Mouse (Mus musculus) liver, embryonic 15.5 days (tissue): ENCODE data around the gene Wdr83. TPM values are rescaled to one million over a fixed set of nuclear protein-coding genes. Genes with fewer than 3 reads are reported as not detected.

Source experiments
- ATAC-seq: fragments of 200-750 bp; cut with Nextera tagmentation; 2 replicates; pipeline ENCODE4 v1.8.0; 2017; ENCODE audit warnings: moderate number of reproducible peaks, mild to moderate bottlenecking, moderate library complexity; ENCODE audit not compliant: insufficient read depth
- H3K27ac ChIP-seq: fragments of 300-500 bp; sonication (generic); replicated peaks from 2 replicates; pipeline ENCODE4 v1.5.1; 2015; ENCODE audit warnings: mild to moderate bottlenecking, inconsistent platforms
- H3K27me3 ChIP-seq: fragments of 300-500 bp; sonication (generic); 2 replicates; pipeline ENCODE4 v1.6.1; 2015; ENCODE audit warnings: mild to moderate bottlenecking, inconsistent platforms
- H3K36me3 ChIP-seq: fragments of 300-500 bp; sonication (generic); replicated peaks from 2 replicates; pipeline ENCODE4 v1.6.1; 2015; ENCODE audit warnings: moderate library complexity, mild to moderate bottlenecking, inconsistent platforms
- H3K4me1 ChIP-seq: fragments of 300-500 bp; sonication (generic); replicated peaks from 2 replicates; pipeline ENCODE4 v1.6.1; 2015; ENCODE audit warnings: inconsistent platforms
- H3K4me2 ChIP-seq: fragments of 300-500 bp; sonication (generic); 2 replicates; pipeline ENCODE4 v1.6.1; 2015; ENCODE audit warnings: moderate library complexity, mild to moderate bottlenecking, inconsistent platforms
- H3K4me3 ChIP-seq: fragments of 300-500 bp; sonication (generic); replicated peaks from 2 replicates; pipeline ENCODE4 v1.5.1; 2015; ENCODE audit warnings: mild to moderate bottlenecking, inconsistent platforms
- H3K9ac ChIP-seq: fragments of 300-500 bp; sonication (generic); 2 replicates; pipeline ENCODE4 v1.6.1; 2015; ENCODE audit warnings: moderate library complexity, mild to moderate bottlenecking, inconsistent platforms
- H3K9me3 ChIP-seq: fragments of 300-500 bp; sonication (generic); replicated peaks from 2 replicates; pipeline ENCODE4 v1.6.1; 2016; ENCODE audit warnings: inconsistent platforms
- WGBS: fragments of 180-500 bp; shearing (Covaris S2); methylation state at CpG from one replicate; pipeline ENCODE4 v1.1.7; 2015; ENCODE audit warnings: mixed read lengths; ENCODE audit not compliant: insufficient replicate concordance; 5-methylcytosine and 5-hydroxymethylcytosine counted together
- polyA plus RNA-seq: library from polyadenylated mRNA; unstranded; fragments of >200 nt; fragmentation: Nextera tagmentation; extraction: Ambion mirVana; gene quantifications from 2 replicates; pipeline ENCODE4 v1.2.1, GENCODE M21; 2015

Gene Wdr83
- polyA plus RNA-seq, 1 experiment from 2014 or later, result 21.6 TPM

DNA sequence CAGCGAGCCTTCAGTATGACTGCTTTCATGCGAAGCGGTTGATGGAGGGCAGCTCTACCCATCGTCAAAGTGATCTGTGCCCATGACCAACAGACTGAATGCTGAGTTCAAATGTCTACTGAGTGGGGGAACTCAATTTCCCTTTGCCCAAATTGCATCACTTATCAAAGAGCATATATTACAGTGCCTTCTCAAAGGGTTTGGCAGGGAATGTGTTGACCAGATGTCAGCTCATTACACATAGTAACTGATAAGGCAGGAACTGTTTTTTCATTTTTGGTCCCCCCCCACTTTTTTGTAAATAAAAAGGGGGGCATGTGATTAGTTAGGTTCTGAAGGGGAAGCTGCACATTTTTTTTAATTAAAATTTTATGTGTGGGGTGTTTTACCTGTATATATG lies 18.5 kb downstream of the Wdr83 start:
- Histone ChIP-seq H3K4me1 (peaks cover 45% of the 10 kb centered on the region), H3K9ac (no peak overlapping the region), H3K4me3 (no peak overlapping the region), H3K27me3 (no peaks in the 10 kb centered on the region), H3K27ac (no peak overlapping the region), H3K36me3 (0 out of 2 replicates have a peak, but pooled peaks cover 1% of the 10 kb centered on the region), H3K9me3 (no peaks in the 10 kb centered on the region), H3K4me2 (no peak overlapping the region)
- 77% methylated on average over 4 of the region's 4 CpGs for WGBS
- ATAC-seq, result no peak

DNA sequence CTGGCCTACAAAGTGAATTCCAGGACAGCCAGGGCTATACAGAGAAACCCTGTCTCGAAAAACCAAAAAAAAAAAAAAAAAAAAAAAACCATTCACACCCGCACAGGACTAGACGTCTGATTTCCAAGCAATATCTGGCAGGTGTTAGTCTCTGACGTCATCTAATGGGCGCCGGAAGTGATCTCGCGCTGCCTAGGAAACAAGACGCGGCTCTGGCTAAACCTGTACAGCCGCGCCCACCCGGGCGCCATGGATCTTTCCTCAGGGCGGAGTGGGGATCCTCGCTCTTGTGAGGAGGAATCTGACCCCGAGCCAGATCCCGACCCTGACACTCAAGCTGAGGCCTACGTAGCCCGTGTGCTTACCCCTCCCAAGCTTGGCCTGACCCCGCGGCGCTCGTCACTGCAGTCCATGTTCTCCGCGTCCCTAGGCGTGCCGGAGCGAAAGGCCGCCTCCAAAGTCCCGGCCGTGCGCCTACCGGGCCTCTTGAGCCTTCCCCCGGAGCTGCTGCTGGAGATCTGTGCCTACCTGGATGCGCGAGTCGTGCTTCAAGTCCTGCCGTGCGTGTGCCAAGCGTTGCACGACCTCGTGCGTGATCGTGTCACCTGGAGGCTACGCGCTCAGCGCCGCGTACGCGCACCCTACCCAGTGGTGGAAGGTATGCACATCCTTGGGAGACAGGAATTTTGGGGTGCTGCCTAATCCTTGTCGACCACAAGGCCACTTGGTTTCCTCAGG lies 21.1 kb downstream of the Wdr83 start, which contains the start of gene Fbxw9:
Gene Fbxw9, plus strand, starts transcription at position 177 of the 738 bp plus-strand sequence.
- Histone ChIP-seq H3K27me3 (no peaks in the 10 kb centered on the region), H3K9me3 (no peaks in the 10 kb centered on the region), H3K36me3 (peaks cover 24% of the 10 kb centered on the region), H3K4me2 (peak within 1 kb of the TSS; percentile 94), H3K4me3 (peak within 1 kb of the TSS; percentile 71), H3K9ac (peak within 1 kb of the TSS; percentile 61), H3K27ac (no peak within 1 kb of the TSS), H3K4me1 (peaks cover 31% of the 10 kb centered on the region)
- peak; percentile 75 for ATAC-seq
- under 1% methylated on average over 53 of the region's 53 CpGs for WGBS

DNA sequence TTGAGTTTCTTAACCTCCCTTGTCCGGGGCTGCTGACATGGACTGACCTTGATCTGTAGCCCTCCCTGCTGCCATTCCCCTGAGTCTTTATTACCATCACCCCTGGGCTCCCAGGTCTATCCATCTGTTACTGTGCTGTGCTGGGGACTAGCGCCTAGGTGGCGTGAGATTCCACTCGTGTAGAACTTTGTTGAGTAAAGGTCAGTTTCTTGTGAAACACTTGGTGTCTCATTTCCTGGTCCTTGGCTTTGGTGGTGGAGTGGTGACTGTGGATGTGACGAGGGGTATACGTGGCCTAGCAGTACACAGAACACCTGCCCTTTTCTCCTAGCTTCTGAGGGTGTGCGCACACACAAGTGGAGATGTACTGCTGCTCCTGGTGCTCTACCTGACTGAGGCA lies 23.7 kb downstream of the Wdr83 start:
- H3K4me1 ChIP-seq, result peaks cover 23% of the 10 kb centered on the region
- no peak for ATAC-seq
- H3K4me2 ChIP-seq, result no peak overlapping the region
- no peak overlapping the region for H3K27ac ChIP-seq
- no peak overlapping the region for H3K4me3 ChIP-seq
- 77% methylated on average over 7 of the region's 7 CpGs for WGBS
- H3K9ac ChIP-seq, result no peak overlapping the region
- peaks cover 51% of the 10 kb centered on the region for H3K36me3 ChIP-seq
- no peaks in the 10 kb centered on the region for H3K27me3 ChIP-seq
- H3K9me3 ChIP-seq, result no peaks in the 10 kb centered on the region

DNA sequence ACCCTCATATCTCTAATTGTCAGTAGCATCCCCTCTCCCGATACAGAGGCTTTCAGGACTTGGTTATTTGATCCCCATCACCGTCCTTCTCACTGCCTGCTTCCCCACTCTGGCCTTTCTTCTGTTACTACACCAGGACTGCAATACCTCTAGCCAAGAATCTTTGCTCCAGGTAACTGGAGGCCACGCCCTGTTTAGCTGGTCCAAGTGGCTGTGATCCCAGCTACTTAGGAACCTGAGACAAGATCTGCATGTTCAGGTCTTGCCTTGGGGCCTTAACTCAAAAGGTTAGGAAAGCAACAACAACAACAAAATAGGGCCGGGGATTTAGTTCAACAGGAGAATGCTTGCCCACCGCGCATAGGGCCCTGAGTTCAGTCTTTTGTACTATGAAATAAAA lies 37.5 kb downstream of the Wdr83 start:
- no peaks in the 10 kb centered on the region for H3K9me3 ChIP-seq
- H3K36me3 ChIP-seq, result peaks cover 91% of the 10 kb centered on the region
- no peaks in the 10 kb centered on the region for H3K27me3 ChIP-seq
- H3K27ac ChIP-seq, result no peak overlapping the region
- peaks cover 28% of the 10 kb centered on the region for H3K4me1 ChIP-seq
- H3K4me3 ChIP-seq, result no peak overlapping the region
- no peak overlapping the region for H3K4me2 ChIP-seq
- no peak overlapping the region for H3K9ac ChIP-seq
- no peak for ATAC-seq
- 84% methylated on average over 6 of the region's 6 CpGs for WGBS

DNA sequence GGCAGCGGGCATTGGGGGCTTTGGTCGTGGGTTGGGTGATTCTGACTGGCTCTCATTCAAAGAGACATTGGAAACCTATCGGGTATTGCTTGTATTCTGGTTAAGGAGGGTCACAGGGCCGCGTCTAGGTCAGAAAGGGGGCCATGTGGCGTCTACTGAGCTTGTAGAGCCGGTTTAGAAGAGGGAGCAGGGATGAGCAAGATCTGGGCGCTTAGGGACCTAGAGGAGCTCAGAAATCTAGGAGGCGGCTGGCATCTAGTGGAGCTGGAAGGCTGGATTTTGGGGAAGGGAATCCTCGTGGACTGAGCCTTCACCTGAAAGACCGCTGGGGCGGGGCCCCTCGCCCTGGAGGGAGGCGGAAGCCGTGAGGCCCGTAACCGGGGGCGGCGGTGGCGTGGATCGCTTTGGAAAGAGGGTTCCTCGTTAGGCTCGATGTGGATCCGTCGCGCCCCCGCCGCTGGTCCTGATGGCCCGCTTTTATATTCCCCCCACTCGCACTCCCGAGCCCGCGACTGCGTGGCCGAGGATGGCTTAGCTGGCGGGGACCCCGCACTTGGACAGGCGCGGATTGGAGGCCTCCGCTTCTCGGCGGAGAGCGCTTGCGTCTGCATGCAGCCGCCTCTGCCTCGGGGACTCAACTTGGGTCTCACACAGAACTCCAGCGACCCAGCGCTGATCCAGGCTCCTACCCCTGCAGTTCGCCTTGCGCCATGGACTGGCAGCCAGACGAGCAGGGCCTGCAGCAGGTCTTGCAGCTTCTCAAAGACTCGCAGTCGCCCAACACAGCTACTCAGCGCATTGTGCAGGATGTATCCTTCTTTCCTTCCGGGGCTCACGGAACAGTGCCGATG lies 43.2 kb downstream of the Wdr83 start:
- ATAC-seq, result peak; percentile 38

DNA sequence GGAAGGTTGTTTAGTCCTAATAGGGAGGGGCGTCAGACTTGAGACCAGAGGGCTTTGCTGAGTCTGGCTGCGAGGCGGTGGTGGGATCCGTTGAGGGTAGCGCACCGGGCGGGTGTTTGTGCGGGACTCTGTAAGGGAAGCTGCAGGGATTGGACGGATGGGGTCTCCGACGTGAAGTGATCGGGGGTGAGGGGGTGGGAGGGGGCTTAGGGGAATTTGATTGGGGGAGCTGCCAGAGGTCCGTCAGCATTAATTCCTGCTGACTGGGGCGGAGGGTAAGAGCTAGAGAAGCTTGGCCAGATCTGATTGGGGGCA lies 43.8 kb downstream of the Wdr83 start:
- peak; percentile 19 for ATAC-seq
- no peaks in the 10 kb centered on the region for H3K9me3 ChIP-seq
- peaks cover 51% of the 10 kb centered on the region for H3K36me3 ChIP-seq
- H3K4me3 ChIP-seq, result peak overlapping the region; percentile 85
- H3K27ac ChIP-seq, result peak overlapping the region; percentile 98
- H3K9ac ChIP-seq, result peak overlapping the region; percentile 94
- peak overlapping the region; percentile 93 for H3K4me2 ChIP-seq
- under 1% methylated on average over 14 of the region's 14 CpGs for WGBS
- peaks cover 75% of the 10 kb centered on the region for H3K4me1 ChIP-seq
- no peaks in the 10 kb centered on the region for H3K27me3 ChIP-seq

More for the DNA sequence above, 43.2 kb downstream of the Wdr83 start:
- Histone ChIP-seq H3K27me3 (no peaks in the 10 kb centered on the region), H3K9me3 (no peaks in the 10 kb centered on the region), H3K36me3 (peaks cover 51% of the 10 kb centered on the region), H3K9ac (peak overlapping the region; percentile 94), H3K27ac (peak overlapping the region; percentile 98), H3K4me1 (peaks cover 71% of the 10 kb centered on the region), H3K4me3 (peak overlapping the region; percentile 85), H3K4me2 (peak overlapping the region; percentile 93)
- WGBS, result under 1% methylated on average over 57 of the region's 57 CpGs

DNA sequence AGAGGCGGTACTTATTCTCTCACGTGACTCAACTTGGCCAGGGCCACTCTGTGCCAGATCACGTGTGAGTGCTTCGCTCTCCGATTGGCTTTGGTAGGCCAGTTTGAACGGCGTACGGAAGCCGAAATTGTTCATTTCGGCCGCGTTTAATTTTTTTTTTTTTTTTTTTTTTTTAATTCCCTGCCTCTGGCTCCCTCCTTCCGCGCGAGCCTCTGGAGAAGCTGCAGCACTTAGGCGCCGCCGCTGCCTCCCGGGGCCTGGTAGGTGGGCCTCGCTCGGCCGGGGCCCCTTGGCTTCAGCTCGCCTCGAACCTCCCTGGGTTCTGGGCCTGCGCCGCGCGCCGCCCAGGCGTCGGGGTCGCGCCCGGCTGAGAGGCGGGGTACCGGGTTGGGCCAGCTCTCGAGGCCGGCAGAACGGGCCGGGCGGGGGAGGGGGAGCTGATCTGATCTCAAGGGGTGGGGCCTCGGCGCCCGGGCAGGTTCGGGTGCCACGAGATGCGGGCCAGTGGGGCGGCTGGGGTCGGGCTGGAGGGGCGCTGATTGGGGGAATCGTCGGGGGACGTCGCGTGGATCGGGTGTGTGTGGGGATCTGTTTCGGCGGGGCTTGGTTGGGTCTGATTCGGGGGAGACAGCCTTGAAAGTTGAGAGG lies 44.3 kb downstream of the Wdr83 start, which contains the start of gene Tnpo2:
Gene Tnpo2, plus strand, starts transcription at position 198 of the 648 bp plus-strand sequence.
- WGBS, result under 1% methylated on average over 59 of the region's 59 CpGs
- Histone ChIP-seq H3K4me3 (peak within 1 kb of the TSS; percentile 85), H3K4me1 (peaks cover 77% of the 10 kb centered on the region), H3K9me3 (no peaks in the 10 kb centered on the region), H3K36me3 (peaks cover 51% of the 10 kb centered on the region), H3K27me3 (no peaks in the 10 kb centered on the region), H3K9ac (peak within 1 kb of the TSS; percentile 94), H3K27ac (peak within 1 kb of the TSS; percentile 98), H3K4me2 (peak within 1 kb of the TSS; percentile 93)
- peak; percentile 84 for ATAC-seq

DNA sequence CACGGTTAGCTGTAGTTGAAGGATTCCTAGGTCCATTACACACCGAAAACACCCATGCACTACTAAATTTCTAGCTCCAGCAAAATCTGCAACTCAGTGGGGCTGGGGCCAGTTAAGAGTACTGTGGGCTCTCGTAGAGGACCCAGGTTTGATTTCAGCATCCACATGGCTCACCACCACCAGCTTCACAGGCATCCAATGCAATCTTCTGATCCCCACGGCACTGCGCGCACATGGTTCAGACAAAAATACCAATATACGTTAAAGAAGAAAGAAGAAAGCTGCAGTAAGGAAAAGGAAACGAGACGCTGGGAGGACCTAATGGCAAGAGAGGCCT lies 44.8 kb downstream of the Wdr83 start:
- H3K9ac ChIP-seq, result peak overlapping the region; percentile 75
- peak overlapping the region; percentile 87 for H3K27ac ChIP-seq
- H3K27me3 ChIP-seq, result no peaks in the 10 kb centered on the region
- H3K36me3 ChIP-seq, result peaks cover 51% of the 10 kb centered on the region
- WGBS, result under 1% methylated on average over 9 of the region's 9 CpGs
- no peaks in the 10 kb centered on the region for H3K9me3 ChIP-seq
- peak overlapping the region; percentile 85 for H3K4me3 ChIP-seq
- H3K4me1 ChIP-seq, result peaks cover 73% of the 10 kb centered on the region
- H3K4me2 ChIP-seq, result peak overlapping the region; percentile 93
- ATAC-seq, result peak; percentile 27

DNA sequence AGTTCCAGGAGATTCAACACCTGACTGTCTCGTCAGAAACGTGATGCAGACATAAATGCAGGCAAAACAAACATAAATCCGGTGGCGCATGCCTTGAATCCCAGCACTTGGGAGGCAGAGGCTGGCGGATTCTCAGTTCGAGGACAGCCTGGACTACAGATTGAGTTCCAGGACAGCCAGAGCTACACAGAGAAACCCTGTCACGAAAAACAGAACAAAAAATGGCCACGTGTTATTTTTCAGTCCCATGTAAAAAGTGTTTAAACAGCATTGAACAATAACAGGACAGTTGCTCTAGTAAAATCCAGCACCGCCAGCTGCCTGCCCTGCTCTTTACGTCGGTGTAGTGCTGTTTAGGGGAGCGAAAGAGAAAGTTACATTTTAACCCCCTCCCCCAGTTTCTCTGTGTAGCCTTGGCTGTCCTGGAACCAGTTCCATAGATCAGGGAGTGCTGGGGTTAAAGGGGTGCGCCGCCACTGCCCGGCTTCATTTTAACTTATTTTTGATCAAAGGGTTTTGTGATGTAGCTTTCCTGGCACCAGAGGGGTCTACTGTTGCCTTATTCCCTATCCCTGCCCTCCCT lies 45.3 kb downstream of the Wdr83 start:
- Histone ChIP-seq H3K4me2 (peak overlapping the region; percentile 93), H3K4me1 (peaks cover 68% of the 10 kb centered on the region), H3K4me3 (peak overlapping the region; percentile 85), H3K27ac (peak overlapping the region; percentile 87), H3K36me3 (peaks cover 51% of the 10 kb centered on the region), H3K27me3 (no peaks in the 10 kb centered on the region), H3K9ac (peak overlapping the region; percentile 75), H3K9me3 (no peaks in the 10 kb centered on the region)
- WGBS, result under 1% methylated on average over 15 of the region's 15 CpGs
- peak; percentile 9; the same call in 1 of the 2 replicates for ATAC-seq

DNA sequence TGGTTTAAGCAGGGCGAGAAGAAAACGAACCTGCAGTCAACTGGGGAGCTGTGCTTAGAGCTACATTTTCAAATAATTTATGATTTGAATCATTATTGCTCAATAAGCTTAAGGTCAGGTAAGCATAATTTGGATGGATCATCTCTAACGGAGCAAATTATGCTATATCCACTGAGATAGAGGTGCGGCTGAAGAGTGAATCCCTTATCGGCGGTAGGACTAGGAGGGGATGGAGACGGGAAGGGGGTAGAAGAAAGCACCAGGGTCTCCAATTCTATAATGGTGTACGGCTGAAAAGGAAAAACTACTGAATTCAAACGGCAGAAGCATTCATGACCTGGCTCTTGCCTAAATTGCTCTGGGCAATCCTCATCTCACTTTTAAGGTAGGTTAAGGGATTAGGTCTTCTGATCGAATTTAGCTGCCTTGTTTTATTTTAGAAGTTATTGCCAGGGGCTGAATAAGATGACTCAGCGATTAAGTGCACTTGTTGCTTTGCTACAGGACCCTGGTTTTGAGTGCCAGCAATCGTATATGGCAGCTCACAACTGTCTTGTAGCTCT lies 45.9 kb downstream of the Wdr83 start:
- peaks cover 51% of the 10 kb centered on the region for H3K36me3 ChIP-seq
- peak overlapping the region; percentile 93 for H3K4me2 ChIP-seq
- H3K9me3 ChIP-seq, result no peaks in the 10 kb centered on the region
- H3K27ac ChIP-seq, result peak overlapping the region; percentile 87
- H3K4me1 ChIP-seq, result peaks cover 64% of the 10 kb centered on the region
- H3K9ac ChIP-seq, result peak overlapping the region; percentile 75
- 2% methylated on average over 12 of the region's 12 CpGs for WGBS
- no peaks in the 10 kb centered on the region for H3K27me3 ChIP-seq
- peak overlapping the region; percentile 85 for H3K4me3 ChIP-seq
- no peak for ATAC-seq
